Mouse (Mus musculus) ES-E14 (cell line): ENCODE measurements around the gene Myom3.

ENCODE experiments used
- CHD2 ChIP-seq: IDR thresholded peaks from 2 replicates; pipeline ENCODE4 v1.6.1; 2014; ENCODE audit warnings: mild to moderate bottlenecking, low read depth, low read length, inconsistent platforms
- ZC3H11A ChIP-seq: IDR thresholded peaks from 2 replicates; pipeline ENCODE4 v1.6.1; 2012; ENCODE audit warnings: low read depth, mild to moderate bottlenecking, inconsistent platforms, low read length, borderline replicate concordance
- ZNF384 ChIP-seq: IDR thresholded peaks from 2 replicates; pipeline ENCODE4 v1.6.1; 2012; ENCODE audit warnings: low read depth, low read length, inconsistent platforms

DNA sequence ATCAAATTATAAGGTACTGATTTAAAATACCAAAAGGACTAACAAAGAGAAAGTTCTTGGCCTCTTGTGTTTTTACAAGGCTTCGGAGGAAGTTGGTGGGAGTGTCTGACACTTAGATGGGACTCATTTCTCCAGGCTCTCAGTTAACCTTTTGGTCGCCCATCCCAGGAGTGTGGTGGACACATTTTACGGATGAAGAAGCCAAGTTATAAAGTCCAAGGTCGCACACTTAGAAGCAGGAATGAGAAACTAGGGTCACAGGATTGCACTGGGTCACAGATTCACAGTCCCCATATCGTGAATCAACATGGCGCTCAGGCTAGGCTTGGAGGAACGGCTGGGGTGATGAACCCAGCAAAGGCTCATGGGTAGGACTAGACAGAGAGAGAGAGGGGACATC is 2.1 kb downstream of the Myom3 start:
- TF ChIP-seq ZNF384 (no peak), ZC3H11A (no peak), CHD2 (no peak)
